Mouse (Mus musculus) midbrain, embryonic 10.5 days (tissue): Measurements from ENCODE around the gene Lipk. TPM values are rescaled to one million over a fixed set of nuclear protein-coding genes. Genes with fewer than 3 reads are reported as not detected.

Experiments used
- DNase-seq: peaks from one replicate; pipeline ENCODE4 v3.0.0-alpha.2; 2017; ENCODE audit warnings: low spot score
- H3K27ac ChIP-seq: fragments of 300-500 bp; sonication (generic); replicated peaks from 2 replicates; pipeline ENCODE4 v1.5.1; 2016; ENCODE audit warnings: mild to moderate bottlenecking
- H3K27me3 ChIP-seq: fragments of 300-500 bp; sonication (generic); 2 replicates; pipeline ENCODE4 v1.6.1; 2016; ENCODE audit warnings: low read depth, mild to moderate bottlenecking; ENCODE audit not compliant: poor library complexity, severe bottlenecking
- H3K36me3 ChIP-seq: fragments of 300-500 bp; sonication (generic); 2 replicates; pipeline ENCODE4 v1.6.1; 2016; ENCODE audit warnings: mild to moderate bottlenecking, moderate library complexity
- H3K4me1 ChIP-seq: fragments of 300-500 bp; sonication (generic); 2 replicates; pipeline ENCODE4 v1.6.1; 2016
- H3K4me3 ChIP-seq: fragments of 300-500 bp; sonication (generic); 2 replicates; pipeline ENCODE4 v1.5.1; 2016; ENCODE audit warnings: mild to moderate bottlenecking, moderate library complexity
- H3K9me3 ChIP-seq: fragments of 300-500 bp; sonication (generic); replicated peaks from 2 replicates; pipeline ENCODE4 v1.6.1; 2016; ENCODE audit warnings: mild to moderate bottlenecking
- WGBS: fragments of 180-500 bp; shearing (Covaris S2); methylation state at CpG from one replicate; pipeline ENCODE4 v1.1.7; 2016; 5-methylcytosine and 5-hydroxymethylcytosine counted together
- microRNA-seq: library from miRNA; unstranded; fragments of <30 nt; microRNA quantifications from one replicate; pipeline ENCODE4, GENCODE M21; 2017
- polyA plus RNA-seq: library from polyadenylated mRNA; unstranded; fragments of >200 nt; fragmentation: Nextera tagmentation; extraction: Ambion mirVana; gene quantifications from 2 replicates; pipeline ENCODE4 v1.2.1, GENCODE M21; 2016

The Lipk gene
- polyA plus RNA-seq, 1 experiment from 2014 or later = not detected

GRCm38 (mm10) chr19:34074239-34074638, 66.1 kb downstream of the Lipk start:
- no peaks in the 10 kb centered on the region for H3K36me3 ChIP-seq
- no peak for DNase-seq
- H3K27ac ChIP-seq = no peak overlapping the region
- H3K4me1 ChIP-seq = no peaks in the 10 kb centered on the region
- H3K27me3 ChIP-seq = no peaks in the 10 kb centered on the region
- H3K4me3 ChIP-seq = no peak overlapping the region
- H3K9me3 ChIP-seq = no peaks in the 10 kb centered on the region

GRCm38 (mm10) chr19:34078130-34078529, 70.0 kb downstream of the Lipk start:
- DNase-seq = no peak
- Histone ChIP-seq H3K4me3 (no peak overlapping the region), H3K27me3 (no peaks in the 10 kb centered on the region), H3K9me3 (no peaks in the 10 kb centered on the region), H3K27ac (no peak overlapping the region), H3K36me3 (no peaks in the 10 kb centered on the region), H3K4me1 (no peaks in the 10 kb centered on the region)
- WGBS = 94% methylated on average over 2 of the region's 2 CpGs

DNA sequence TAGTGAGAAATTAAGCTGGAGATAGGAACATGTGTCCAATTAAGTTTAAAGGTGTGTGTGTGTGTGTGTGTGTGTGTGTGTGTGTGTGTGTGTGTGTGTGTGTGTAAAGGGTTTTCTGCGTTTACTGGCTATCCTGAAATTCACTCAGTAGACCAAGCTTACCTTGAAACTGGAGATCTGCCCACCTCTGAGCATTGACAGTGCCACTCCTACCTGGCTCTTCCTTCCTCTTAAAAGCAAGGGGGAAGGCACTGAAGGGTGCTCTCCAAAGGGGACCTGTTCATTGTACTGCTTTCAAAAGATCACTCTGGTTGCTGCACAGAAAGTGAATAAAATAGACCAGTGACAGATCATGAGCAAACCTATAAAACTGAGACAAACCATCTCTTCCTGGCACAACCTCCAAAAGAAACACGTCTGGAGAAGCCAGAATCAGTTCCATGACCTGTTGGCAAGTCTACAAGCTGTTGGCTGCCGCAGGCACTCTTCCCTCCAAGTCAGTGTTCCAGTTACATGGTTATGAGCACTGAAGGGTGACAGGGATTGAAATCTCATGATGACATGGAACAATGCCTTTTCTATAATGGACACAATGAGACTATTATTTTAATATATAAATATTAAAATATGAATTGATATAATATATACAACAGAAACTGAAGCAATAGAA, 81.1 kb downstream of the Lipk start:
- DNase-seq = no peak
- WGBS = 79% methylated on average over 3 of the region's 3 CpGs
- no peaks in the 10 kb centered on the region for H3K27me3 ChIP-seq
- no peak overlapping the region for H3K27ac ChIP-seq
- no peaks in the 10 kb centered on the region for H3K9me3 ChIP-seq
- H3K36me3 ChIP-seq = no peaks in the 10 kb centered on the region
- H3K4me3 ChIP-seq = no peak overlapping the region
- H3K4me1 ChIP-seq = no peaks in the 10 kb centered on the region

- Histone ChIP-seq H3K4me3 (no peak overlapping the region), H3K27me3 (no peaks in the 10 kb centered on the region), H3K4me1 (no peaks in the 10 kb centered on the region), H3K27ac (no peak overlapping the region), H3K9me3 (no peaks in the 10 kb centered on the region), H3K36me3 (no peaks in the 10 kb centered on the region)
- 85% methylated on average over 5 of the region's 5 CpGs for WGBS
- DNase-seq = no peak
These were observed 87.3 kb downstream of the Lipk start for GRCm38 (mm10) chr19:34095381-34095780.

- H3K4me1 ChIP-seq = no peaks in the 10 kb centered on the region
- 78% methylated on average over 1 of the region's 1 CpGs for WGBS
- no peak overlapping the region for H3K27ac ChIP-seq
- H3K4me3 ChIP-seq = no peak overlapping the region
- no peaks in the 10 kb centered on the region for H3K27me3 ChIP-seq
- DNase-seq = no peak
- no peaks in the 10 kb centered on the region for H3K36me3 ChIP-seq
- H3K9me3 ChIP-seq = no peaks in the 10 kb centered on the region
These were observed 88.1 kb downstream of the Lipk start for GRCm38 (mm10) chr19:34096228-34096627.

Small RNAs within 50 kb of the gene (microRNA-seq; reads per million reads assigned to microRNA genes)
- gene Gm23334 = not detected

Other genes starting within 250 kb of the Lipk start
- gene Lipo3, start 246.3 kb upstream of the Lipk start, polyA plus RNA-seq = 10.1 and 11.9 TPM in 2 replicates
- gene Lipo1, start 220.8 kb upstream of the Lipk start, polyA plus RNA-seq = not detected in 2 replicates
- not detected in 2 replicates for gene Lipf, start 47.1 kb upstream of the Lipk start, polyA plus RNA-seq
- gene Lipn, start 59.1 kb downstream of the Lipk start, polyA plus RNA-seq = not detected in 2 replicates
- gene Lipm, start 92.6 kb downstream of the Lipk start, polyA plus RNA-seq = not detected in 2 replicates
- 0.11 TPM in 1 of 2 replicates, not detected in the other for gene Ankrd22, start 157.8 kb downstream of the Lipk start, polyA plus RNA-seq
- 1.9 and 2.2 TPM in 2 replicates for gene Stambpl1, start 183.9 kb downstream of the Lipk start, polyA plus RNA-seq
- gene Acta2, start 247.3 kb downstream of the Lipk start, polyA plus RNA-seq = 19.0 and 33.6 TPM in 2 replicates